Mouse (Mus musculus): ENCODE results near the gene Naglu.

GRCm38 (mm10) chr11:101065002-101065401 is 4.8 kb upstream of the Naglu start:
- TF ChIP-seq GATA1 (IDR thresholded peaks at IDR 0.05; ENCODE audit: borderline replicate concordance, low read length) (no peak), FLI1 (IDR thresholded peaks at IDR 0.05; ENCODE audit: low read length) (no peak)
